Mouse (Mus musculus) ES-Bruce4 (cell line): ENCODE data around the gene Zfp385b.

Experiments
- CTCF ChIP-seq: IDR thresholded peaks from one replicate; pipeline ENCODE4 v1.8.1; 2011; ENCODE audit warnings: low read depth, low read length
- POLR2A ChIP-seq: IDR thresholded peaks from one replicate; pipeline ENCODE4 v1.8.1; 2011; ENCODE audit warnings: low read length; ENCODE audit not compliant: insufficient read depth

- no peak for TF ChIP-seq POLR2A
- TF ChIP-seq CTCF, result no peak
Measured at GRCm38 (mm10) chr2:77839587-77839986, 20.1 kb upstream of the Zfp385b start.
